Mouse (Mus musculus) heart, embryonic 16.5 days (tissue): ENCODE measurements around the gene Sfxn3. TPM values are rescaled to one million over a fixed set of nuclear protein-coding genes. Genes with fewer than 3 reads are reported as not detected.

Source experiments
- ATAC-seq: fragments of 200-750 bp; cut with Nextera tagmentation; replicated peaks from 2 replicates; pipeline ENCODE4 v1.8.0; 2017; ENCODE audit warnings: moderate number of reproducible peaks; ENCODE audit not compliant: insufficient read depth, low FRiP score; ENCODE audit errors: extremely low read depth
- H3K27ac ChIP-seq: fragments of 300-500 bp; sonication (generic); 2 replicates; pipeline ENCODE4 v1.5.1; 2014; ENCODE audit warnings: mild to moderate bottlenecking, low read length, control low read depth, moderate library complexity
- H3K27me3 ChIP-seq: fragments of 300-500 bp; sonication (generic); 2 replicates; pipeline ENCODE4 v1.6.1; 2014; ENCODE audit warnings: low read length, mixed read lengths; ENCODE audit not compliant: control insufficient read depth, insufficient read depth
- H3K36me3 ChIP-seq: fragments of 300-500 bp; sonication (generic); 2 replicates; pipeline ENCODE4 v1.6.1; 2014; ENCODE audit not compliant: control insufficient read depth, insufficient read depth
- H3K4me1 ChIP-seq: fragments of 300-500 bp; sonication (generic); 2 replicates; pipeline ENCODE4 v1.6.1; 2014; ENCODE audit warnings: low read length, mixed read lengths; ENCODE audit not compliant: control insufficient read depth, insufficient read depth
- H3K4me2 ChIP-seq: fragments of 300-500 bp; sonication (generic); 2 replicates; pipeline ENCODE4 v1.6.1; 2014; ENCODE audit warnings: low read depth, mild to moderate bottlenecking, control low read depth, low read length
- H3K4me3 ChIP-seq: fragments of 300-500 bp; sonication (generic); 2 replicates; pipeline ENCODE4 v1.5.1; 2014; ENCODE audit warnings: mild to moderate bottlenecking, control low read depth, low read length
- H3K9ac ChIP-seq: fragments of 300-500 bp; sonication (generic); 2 replicates; pipeline ENCODE4 v1.6.1; 2014; ENCODE audit warnings: low read length, control low read depth
- H3K9me3 ChIP-seq: fragments of 300-500 bp; sonication (generic); replicated peaks from 2 replicates; pipeline ENCODE4 v1.6.1; 2016; ENCODE audit warnings: low read length; ENCODE audit not compliant: control insufficient read depth
- WGBS: fragments of 180-500 bp; shearing (Covaris S2); extraction: QIAGEN DNeasy Blood & Tissue Kit; methylation state at CpG from one replicate; pipeline ENCODE4 v1.1.7; 2014; 5-methylcytosine and 5-hydroxymethylcytosine counted together
- polyA plus RNA-seq: library from polyadenylated mRNA; unstranded; fragments of >200 nt; fragmentation: Nextera tagmentation; extraction: Ambion mirVana; gene quantifications from 2 replicates; pipeline ENCODE4 v1.2.1, GENCODE M21; 2015

Sfxn3 gene
- polyA plus RNA-seq, 1 experiment from 2014 or later, result 16.2 TPM

GRCm38 (mm10) chr19:45075323-45076035 is 28.2 kb downstream of the Sfxn3 start:
- peaks cover 30% of the 10 kb centered on the region for H3K27me3 ChIP-seq
- ATAC-seq, result peak; percentile 30
- H3K4me1 ChIP-seq, result peaks cover 32% of the 10 kb centered on the region
- WGBS, result 1% methylated on average over 32 of the region's 32 CpGs
- no peaks in the 10 kb centered on the region for H3K9me3 ChIP-seq
- H3K36me3 ChIP-seq, result no peaks in the 10 kb centered on the region
- peak overlapping the region; percentile 92 for H3K4me2 ChIP-seq
- H3K9ac ChIP-seq, result peak overlapping the region; percentile 88
- peak overlapping the region; percentile 94 for H3K27ac ChIP-seq
- H3K4me3 ChIP-seq, result peak overlapping the region; percentile 68

GRCm38 (mm10) chr19:45076036-45076575 is 28.8 kb downstream of the Sfxn3 start:
- peak overlapping the region; percentile 94 for H3K27ac ChIP-seq

GRCm38 (mm10) chr19:45076586-45077510 is 29.5 kb downstream of the Sfxn3 start:
- Histone ChIP-seq H3K36me3 (no peaks in the 10 kb centered on the region), H3K4me1 (peaks cover 39% of the 10 kb centered on the region), H3K27me3 (peaks cover 38% of the 10 kb centered on the region), H3K9ac (peak overlapping the region; percentile 59), H3K4me2 (peak overlapping the region; percentile 92), H3K9me3 (no peaks in the 10 kb centered on the region), H3K27ac (peak overlapping the region; percentile 20; the same call in 1 of the 2 replicates), H3K4me3 (peak overlapping the region; percentile 68)
- WGBS, result under 1% methylated on average over 62 of the region's 62 CpGs
- ATAC-seq, result no peak

More at GRCm38 (mm10) chr19:45076036-45076575, 28.8 kb downstream of the Sfxn3 start:
- Histone ChIP-seq H3K4me3 (peak overlapping the region; percentile 68), H3K4me2 (peak overlapping the region; percentile 92), H3K4me1 (peaks cover 38% of the 10 kb centered on the region), H3K9ac (peak overlapping the region; percentile 88), H3K9me3 (no peaks in the 10 kb centered on the region), H3K36me3 (no peaks in the 10 kb centered on the region), H3K27me3 (peaks cover 36% of the 10 kb centered on the region)
- 12% methylated on average over 17 of the region's 17 CpGs for WGBS
- no peak for ATAC-seq

GRCm38 (mm10) chr19:45077742-45078645 is 30.7 kb downstream of the Sfxn3 start:
- Histone ChIP-seq H3K9ac (no peak overlapping the region), H3K4me3 (peak overlapping the region; percentile 68; the same call in 1 of the 2 replicates), H3K9me3 (no peaks in the 10 kb centered on the region), H3K4me1 (peaks cover 39% of the 10 kb centered on the region), H3K27ac (no peak overlapping the region), H3K36me3 (no peaks in the 10 kb centered on the region), H3K27me3 (peaks cover 43% of the 10 kb centered on the region), H3K4me2 (peak overlapping the region; percentile 92; the same call in 1 of the 2 replicates)
- WGBS, result 14% methylated on average over 20 of the region's 20 CpGs
- no peak for ATAC-seq

DNA sequence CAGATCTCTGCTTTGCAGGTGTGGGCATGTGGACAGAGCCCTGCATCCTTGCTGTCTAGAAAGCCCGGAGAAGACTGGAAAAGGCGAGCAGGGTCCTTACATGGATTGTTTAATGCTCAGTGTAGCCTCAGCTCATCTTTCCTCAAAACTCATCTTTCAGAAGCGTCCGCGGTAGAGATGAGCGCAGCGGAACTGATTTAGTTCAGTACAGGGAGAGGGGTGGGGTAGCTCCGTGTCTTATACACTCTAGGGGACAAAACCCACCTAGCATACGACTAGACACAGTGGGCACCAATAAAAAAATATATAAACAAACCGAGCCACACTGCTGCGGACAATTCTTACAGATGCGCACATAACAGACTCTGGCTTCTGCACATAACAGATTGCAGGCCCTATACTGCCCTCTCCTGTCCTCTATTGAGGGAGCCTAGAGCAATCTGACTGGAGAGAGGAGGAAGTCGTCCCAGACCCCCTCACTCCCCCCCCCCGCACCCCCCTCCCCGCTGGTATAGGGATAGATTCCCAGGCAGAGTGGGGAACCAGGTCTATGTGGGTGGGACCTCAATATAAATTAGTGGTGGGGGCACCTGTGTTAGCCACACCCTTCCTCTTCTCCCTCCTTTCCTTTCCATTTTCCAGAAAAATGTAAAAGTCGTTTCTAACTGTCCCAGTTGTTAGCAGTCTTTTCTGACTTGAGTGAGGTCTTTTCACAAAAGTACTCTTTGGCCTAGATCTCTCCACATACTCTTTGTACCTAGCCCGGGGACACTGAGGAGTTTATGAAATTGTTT is 31.9 kb downstream of the Sfxn3 start:
- H3K4me1 ChIP-seq, result peaks cover 36% of the 10 kb centered on the region
- peak overlapping the region; percentile 53 for H3K9ac ChIP-seq
- H3K27me3 ChIP-seq, result peaks cover 53% of the 10 kb centered on the region
- peak overlapping the region; percentile 80 for H3K4me2 ChIP-seq
- ATAC-seq, result no peak
- H3K27ac ChIP-seq, result peak overlapping the region; percentile 15; the same call in 1 of the 2 replicates
- no peaks in the 10 kb centered on the region for H3K9me3 ChIP-seq
- no peaks in the 10 kb centered on the region for H3K36me3 ChIP-seq
- H3K4me3 ChIP-seq, result peak overlapping the region; percentile 38
- WGBS, result 11% methylated on average over 17 of the region's 17 CpGs

- H3K4me3 ChIP-seq, result peak overlapping the region; percentile 38
- H3K9ac ChIP-seq, result peak overlapping the region; percentile 53
- peaks cover 55% of the 10 kb centered on the region for H3K27me3 ChIP-seq
- H3K4me2 ChIP-seq, result peak overlapping the region; percentile 80
- WGBS, result under 1% methylated on average over 45 of the region's 45 CpGs
- no peaks in the 10 kb centered on the region for H3K9me3 ChIP-seq
- ATAC-seq, result peak; percentile 19; the same call in 1 of the 2 replicates
- H3K4me1 ChIP-seq, result peaks cover 36% of the 10 kb centered on the region
- peak overlapping the region; percentile 15 for H3K27ac ChIP-seq
- no peaks in the 10 kb centered on the region for H3K36me3 ChIP-seq
These were observed 32.6 kb downstream of the Sfxn3 start for GRCm38 (mm10) chr19:45079769-45080515.

GRCm38 (mm10) chr19:45080711-45081110 is 33.4 kb downstream of the Sfxn3 start:
- Histone ChIP-seq H3K9me3 (no peaks in the 10 kb centered on the region), H3K4me2 (peak overlapping the region; percentile 80), H3K4me1 (peaks cover 33% of the 10 kb centered on the region), H3K9ac (peak overlapping the region; percentile 53), H3K27me3 (peaks cover 60% of the 10 kb centered on the region), H3K27ac (no peak overlapping the region), H3K36me3 (no peaks in the 10 kb centered on the region), H3K4me3 (peak overlapping the region; percentile 38)
- 3% methylated on average over 17 of the region's 17 CpGs for WGBS
- no peak for ATAC-seq
